Mouse (Mus musculus): ENCODE measurements around the gene Slc22a23. TPM values are rescaled to one million over a fixed set of nuclear protein-coding genes. Genes with fewer than 3 reads are reported as not detected.
A peak's percentile ranks its signal among the peaks of the same experiment; 100 is the strongest.

Slc22a23 gene
- total RNA-seq, 2 experiments from 2014 or later: 66.2 to 70.6 TPM

DNA sequence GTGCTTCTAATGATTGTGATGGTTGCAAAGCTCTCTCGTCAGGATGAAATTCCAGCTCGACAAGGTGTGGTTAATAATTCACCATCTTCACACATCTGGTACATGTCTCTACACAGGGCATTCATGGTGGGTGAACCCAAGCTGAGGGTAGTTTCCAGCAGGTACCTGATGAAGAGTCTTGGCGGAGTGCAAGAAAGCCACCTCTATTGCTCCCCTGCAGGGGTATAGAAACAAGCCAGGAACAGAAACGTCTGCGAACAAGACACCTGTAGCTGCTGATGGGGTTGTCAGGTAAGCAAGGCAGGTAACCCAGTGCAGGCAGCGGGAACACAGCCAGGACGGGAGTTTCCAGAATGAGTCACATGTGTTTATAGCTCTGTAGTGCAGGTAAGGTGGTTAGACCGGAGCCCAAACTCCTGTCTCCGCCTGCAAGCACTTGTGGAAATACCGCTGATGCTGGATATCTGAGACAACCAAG is 132.2 kb downstream of the Slc22a23 start:
- no peak for DNase-seq (ENCODE audit: low spot score in 2 of 2)
- intact Hi-C loops (cut with DNase I): no loop called here

DNA sequence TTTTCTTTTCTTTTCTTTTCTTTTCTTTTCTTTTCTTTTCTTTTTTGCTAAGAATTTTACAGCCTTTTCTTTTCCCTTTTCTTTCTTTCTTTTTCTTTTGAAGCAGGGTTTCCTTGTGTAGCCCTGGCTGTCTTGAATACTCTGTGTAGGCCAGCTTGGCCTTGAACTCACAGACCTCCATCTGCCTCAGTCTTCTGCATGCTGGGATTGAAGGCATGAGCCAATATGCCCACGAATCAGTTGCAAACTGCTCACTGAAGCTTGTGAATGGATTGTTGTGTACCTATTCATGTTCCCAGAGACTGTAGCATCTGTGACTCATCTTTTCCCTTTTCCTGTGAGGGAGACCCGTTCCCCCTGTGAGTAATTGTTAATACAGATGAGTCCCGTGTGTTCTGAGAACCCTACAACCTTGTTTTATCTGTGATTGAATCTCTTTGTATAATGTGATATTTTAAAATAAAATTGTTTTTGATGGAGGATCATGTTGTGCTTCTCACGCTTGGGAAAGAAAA is 133.7 kb downstream of the Slc22a23 start:
- DNase-seq (ENCODE audit: low spot score in 2 of 2): no peak
- intact Hi-C loops (cut with DNase I): no loop called here

DNA sequence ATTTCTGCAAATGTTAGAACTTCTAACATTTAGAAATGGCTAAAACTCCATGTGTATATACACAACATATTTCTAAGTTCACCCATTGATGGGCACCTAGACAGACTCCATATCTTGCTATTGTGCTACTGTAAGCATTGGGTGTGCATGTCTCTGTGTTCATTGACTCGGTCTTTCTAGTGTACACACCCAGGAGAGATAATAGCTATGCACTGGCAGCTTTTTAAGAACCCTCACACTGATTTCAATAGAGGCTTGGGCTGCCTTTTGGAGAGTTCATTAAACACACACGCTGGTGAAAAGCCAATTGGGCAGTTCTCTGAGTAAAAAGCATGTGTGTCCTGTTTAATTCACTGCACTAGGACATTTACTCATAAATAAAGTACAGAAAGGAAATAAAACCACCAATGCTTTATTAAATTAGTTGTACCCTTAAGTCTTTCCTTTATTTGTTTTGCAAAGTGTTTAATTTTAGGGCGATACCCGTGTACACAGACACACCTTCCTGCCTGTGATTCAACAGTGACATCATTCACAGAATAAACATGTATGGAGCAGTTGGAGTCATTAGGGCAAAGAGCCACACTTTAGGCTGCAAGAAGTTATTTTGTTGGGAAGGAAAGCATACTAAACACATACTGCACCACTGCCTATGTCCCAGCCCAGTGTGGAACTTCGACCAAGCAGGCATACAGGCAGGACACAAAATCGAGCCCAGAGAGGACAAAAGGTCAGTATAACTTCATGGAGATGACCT is 137.1 kb downstream of the Slc22a23 start:
- no peak for DNase-seq (ENCODE audit: low spot score in 2 of 2)
- intact Hi-C loops (cut with DNase I): no loop called here

DNA sequence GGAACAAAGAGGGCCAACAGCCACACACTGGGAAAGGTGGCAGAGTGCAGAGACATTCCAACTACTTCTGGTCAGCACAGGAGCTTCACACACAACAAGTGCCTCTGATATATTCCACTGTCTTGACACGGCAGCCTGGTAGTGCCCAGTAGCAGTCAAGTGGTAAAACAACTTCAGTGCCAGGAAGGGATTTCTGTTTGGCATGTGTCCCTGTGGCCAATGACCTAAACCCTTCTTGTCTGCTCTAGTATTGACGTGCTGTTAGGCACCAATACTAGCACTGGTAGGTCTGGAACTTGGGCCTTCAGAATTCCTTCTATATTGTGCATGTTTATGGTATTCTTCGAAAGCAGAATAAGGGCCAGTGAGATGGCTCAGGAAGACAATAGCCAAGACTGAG is 139.8 kb downstream of the Slc22a23 start:
- intact Hi-C loops (cut with DNase I): no loop called here
- no peak for DNase-seq (ENCODE audit: low spot score in 2 of 2)

DNA sequence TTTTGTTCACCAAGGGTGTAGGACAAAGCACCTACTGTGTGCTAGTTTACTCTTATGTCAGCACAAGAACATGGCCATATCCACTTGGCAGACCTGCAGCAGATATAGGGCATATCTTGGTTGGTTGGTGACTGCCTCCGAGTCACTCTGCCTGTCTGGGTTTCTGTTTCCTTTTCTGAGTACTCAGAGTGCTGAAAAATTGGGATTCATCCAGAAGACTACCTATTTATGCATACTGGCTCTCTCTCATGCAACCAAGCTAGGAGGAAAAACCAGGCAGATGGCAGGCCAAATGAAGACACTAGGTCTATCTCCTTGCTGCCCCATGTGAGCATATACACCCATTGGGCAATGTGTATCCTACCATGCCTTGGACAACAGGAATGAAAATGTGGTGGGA is 149.3 kb downstream of the Slc22a23 start:
- intact Hi-C loops (cut with DNase I): no loop called here

DNA sequence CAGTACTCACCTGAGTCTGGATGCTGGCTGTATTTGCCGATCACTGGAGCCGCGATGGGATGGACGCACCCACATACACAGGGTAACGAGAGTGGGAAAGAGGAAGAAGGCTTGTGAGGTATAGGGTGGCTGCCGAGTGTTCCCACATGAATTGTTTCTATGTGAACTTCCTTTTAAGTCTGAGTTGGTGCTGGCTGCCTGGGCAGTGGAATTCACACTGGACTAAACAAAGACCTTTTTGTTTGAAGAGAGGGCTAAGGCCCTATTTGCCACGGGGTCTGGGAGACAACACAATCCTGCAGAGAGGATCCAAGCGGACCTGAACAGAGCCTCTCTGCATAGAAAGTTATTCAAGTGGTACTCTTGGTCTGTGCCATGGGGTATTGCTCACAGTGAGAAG is 151.6 kb downstream of the Slc22a23 start:
- intact Hi-C loops (cut with DNase I): loop anchor here (5.0 kb wide), 1 partner anchor 149 kb away; no protein-coding TSS in a partner anchor
- DNase-seq (ENCODE audit: low spot score in 2 of 2): no peak

More for the DNA sequence above, 149.3 kb downstream of the Slc22a23 start:
- DNase-seq (ENCODE audit: low spot score in 2 of 2): peak in 1 of 2 experiments; percentile 46

DNA sequence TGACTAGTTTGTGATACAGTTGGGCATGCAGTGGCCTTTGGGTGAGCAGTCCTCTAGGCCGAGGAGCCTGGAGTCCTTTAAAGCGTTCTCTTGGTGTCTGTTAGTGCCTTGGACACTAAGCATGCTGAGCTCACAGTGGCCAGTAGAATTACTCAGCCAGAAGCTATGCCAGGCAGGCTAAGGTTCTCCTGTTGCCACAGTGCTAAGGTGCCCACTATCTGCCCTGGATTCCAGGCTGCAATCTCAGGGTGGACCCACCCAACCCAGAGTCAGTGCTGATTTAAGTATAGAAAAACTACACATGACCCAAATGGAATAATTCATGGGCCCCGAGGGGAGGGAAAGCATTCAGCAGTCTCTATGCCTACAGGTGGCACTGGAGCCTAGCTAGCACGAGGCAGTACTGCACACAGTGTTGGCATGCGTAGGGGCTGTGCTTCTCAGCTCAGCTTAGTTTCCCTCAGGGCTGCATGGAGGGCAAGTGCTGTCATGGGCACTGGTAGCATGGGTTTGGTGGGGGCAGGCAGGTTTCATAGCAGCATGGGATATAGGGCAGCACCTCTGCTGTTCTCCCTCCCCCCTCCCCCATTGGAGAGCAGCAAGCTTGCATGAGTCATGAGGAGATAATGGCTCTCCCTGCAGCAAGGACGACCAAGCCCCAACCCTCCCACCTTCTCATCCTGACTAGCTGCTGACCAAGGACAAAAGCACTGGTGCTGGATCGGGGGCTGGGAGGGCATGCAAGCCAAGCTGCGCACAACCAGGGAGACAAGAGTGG is 152.4 kb downstream of the Slc22a23 start:
- DNase-seq (ENCODE audit: low spot score in 2 of 2): peak; percentile 40
- intact Hi-C loops (cut with DNase I): loop anchor here (5.0 kb wide), 1 partner anchor 150 kb away; no protein-coding TSS in a partner anchor

DNA sequence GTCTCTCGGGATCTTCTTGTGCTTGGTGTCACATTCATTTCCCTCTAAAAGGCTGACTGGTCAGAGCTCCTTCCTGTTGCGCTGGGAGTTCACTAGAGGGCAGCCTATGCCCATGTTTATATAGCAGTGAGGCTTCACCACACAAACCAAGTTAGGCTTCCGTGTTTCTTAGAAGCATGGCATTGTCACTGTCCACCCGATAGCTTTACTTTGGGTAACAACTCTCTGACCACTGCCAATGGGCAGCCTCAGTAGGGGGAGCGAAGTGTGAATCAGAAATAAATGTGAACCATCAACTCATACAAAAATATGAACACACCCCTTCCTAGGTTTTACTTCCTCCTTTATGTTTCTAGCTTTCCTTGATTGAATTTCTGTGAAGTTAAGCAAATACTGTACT is 157.4 kb downstream of the Slc22a23 start:
- intact Hi-C loops (cut with DNase I): no loop called here
- peak; percentile 76 to 83 for DNase-seq (ENCODE audit: low spot score in 2 of 2)

DNA sequence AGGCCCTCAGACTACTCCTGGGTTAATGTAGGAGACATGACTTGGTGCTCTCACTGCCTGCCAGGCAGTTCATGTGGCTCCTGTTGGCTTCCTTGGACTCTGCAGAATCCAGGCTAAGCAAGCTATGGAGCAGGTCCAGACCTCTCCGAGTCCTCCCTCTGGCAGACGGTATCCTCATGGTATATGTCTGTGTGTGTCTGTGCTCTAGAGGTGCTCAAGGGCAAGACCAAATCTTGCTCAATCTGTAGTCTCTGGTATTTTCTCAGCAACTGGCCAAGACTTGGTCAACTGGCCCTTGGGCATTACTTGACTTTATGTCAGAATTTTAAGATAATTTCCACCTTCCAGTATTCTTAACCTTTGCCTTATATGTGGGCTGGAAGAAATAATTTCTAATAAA is 159.6 kb downstream of the Slc22a23 start:
- DNase-seq (ENCODE audit: low spot score in 2 of 2): no peak
- intact Hi-C loops (cut with DNase I): no loop called here

DNA sequence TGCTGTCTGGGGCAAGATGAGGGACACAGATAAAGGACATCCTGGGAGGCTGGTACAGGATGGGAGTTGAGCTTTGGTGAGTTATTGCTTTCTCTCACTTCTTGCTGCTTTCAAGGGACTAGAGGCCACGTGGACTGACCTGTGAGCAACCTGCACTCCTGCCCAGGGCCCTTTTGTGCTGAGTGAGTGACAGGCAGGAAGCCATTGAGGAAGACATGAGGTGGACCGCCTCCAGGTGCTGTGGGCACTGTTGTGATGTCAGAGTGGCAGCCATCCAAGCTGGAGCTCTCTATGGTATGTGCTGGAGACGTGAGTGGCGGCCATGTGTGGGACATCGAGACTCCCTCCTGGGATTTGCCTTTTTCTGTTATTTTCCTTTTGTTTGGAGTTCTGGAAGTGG is 163.4 kb downstream of the Slc22a23 start:
- intact Hi-C loops (cut with DNase I): no loop called here
- no peak for DNase-seq (ENCODE audit: low spot score in 2 of 2)

DNA sequence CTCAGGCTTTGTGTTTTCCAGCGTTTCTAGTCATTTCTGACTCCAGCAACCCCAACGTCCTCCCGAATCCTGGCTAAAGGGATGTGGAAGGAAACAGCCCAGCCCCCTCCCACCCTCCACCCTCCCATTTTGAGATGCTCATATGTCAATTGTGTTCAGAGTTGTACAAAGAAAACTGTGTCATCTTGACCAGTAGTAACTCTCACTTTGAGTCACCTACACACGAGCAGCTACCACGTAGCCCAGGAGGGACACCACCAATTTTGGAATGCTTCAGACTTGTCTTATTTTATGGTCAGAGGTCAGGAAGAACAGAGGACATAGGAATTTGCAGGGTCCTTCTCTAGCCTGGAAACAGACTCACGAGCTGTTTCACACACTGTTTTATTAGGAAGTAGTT is 171.0 kb downstream of the Slc22a23 start:
- intact Hi-C loops (cut with DNase I): no loop called here
- no peak for DNase-seq (ENCODE audit: low spot score in 2 of 2)

DNA sequence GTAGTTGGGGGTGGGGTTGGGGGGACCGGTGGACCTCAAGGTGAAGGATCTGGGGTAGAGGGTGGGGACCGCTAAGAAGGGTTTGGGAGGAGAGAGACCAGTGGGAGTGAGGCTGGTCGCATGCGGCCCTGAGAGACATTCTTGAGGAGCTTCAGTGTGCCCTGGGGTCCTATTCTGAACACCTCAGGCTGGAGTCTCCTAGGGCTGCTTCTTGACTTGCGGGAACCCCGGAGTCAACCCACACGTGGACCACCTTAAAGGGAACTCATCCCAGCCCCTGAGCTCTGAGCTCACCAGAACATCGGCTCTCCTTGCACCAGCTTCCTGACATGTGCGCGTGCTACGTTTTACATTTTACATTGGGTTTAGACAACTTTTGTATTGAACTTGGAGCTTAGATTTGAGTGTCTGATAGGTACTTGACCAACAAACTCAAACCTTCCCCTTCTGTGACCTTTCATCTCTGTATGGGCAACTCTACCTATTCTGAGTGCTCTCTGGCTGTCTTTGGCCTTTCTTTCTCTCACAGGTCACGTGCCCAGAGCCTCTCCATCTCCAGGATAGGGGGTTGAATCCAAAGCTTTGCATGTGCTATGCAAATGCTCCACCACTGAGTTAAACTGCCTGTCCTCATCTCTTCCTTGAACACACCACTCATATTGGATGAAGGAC is 181.5 kb downstream of the Slc22a23 start:
- intact Hi-C loops (cut with DNase I): no loop called here
- DNase-seq (ENCODE audit: low spot score in 2 of 2): no peak

DNA sequence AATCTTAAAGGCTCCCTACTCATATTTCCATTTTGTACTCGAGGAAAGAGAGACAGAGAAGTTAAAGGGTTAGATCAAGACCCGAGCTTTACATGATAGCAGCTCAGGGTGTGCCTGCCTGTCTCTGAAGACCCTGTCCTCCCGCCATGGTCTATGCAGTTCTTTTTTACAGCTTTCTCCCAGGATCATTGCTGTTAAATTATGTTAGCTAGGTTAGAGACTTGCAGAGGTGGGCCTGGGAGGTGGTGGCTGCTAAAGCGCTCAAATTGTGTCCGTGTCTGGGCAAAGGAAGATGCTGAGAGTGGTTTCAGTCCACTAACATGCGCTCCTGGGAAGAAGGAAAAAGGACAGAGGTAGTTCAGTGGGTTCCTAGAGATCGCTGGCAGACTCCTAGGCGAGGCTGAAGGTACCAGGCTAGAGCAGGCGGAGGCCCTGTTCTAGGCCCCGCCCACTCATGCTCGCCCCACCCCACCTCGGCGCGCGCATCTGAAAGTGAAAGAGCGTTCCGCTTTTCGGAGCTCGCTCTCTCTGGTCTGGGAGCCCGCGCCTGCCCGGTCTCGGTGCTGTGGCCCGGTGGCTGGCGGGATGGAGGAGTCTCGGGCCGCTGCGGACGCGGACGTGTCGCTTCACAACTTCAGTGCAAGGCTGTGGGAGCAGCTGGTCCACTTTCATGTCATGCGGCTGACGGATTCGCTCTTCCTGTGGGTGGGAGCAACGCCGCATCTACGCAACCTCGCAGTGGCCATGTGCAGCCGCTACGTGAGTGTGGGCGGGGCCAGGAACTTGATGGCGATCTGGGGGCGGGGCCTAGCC is 182.3 kb downstream of the Slc22a23 start, which contains the start of gene Psmg4:
Gene Psmg4 (plus strand): TSS at position 474 of the 813 bp plus-strand sequence.
- intact Hi-C loops (cut with DNase I): no loop called here
- DNase-seq (ENCODE audit: low spot score in 2 of 2): peak; percentile 91 to 95

DNA sequence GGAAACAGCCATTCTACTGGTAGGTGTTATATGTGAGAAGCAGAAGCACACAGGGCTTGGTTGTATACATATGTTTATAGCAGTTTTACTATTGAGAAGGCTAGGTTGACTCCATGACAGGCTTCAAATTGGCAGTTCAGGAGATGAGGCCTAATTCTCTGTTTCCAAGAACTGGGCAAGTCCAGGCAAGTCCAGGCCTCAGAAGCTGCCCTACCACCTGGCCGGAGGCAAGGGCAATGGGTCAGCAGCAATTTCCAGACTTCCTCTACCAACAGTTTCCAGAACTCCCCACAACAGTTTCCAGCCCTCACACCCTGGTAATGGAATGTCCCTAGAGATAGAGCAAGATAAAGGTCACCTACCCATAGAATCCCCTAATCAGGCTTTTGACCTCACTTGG is 185.1 kb downstream of the Slc22a23 start:
- intact Hi-C loops (cut with DNase I): no loop called here
- DNase-seq (ENCODE audit: low spot score in 2 of 2): no peak

DNA sequence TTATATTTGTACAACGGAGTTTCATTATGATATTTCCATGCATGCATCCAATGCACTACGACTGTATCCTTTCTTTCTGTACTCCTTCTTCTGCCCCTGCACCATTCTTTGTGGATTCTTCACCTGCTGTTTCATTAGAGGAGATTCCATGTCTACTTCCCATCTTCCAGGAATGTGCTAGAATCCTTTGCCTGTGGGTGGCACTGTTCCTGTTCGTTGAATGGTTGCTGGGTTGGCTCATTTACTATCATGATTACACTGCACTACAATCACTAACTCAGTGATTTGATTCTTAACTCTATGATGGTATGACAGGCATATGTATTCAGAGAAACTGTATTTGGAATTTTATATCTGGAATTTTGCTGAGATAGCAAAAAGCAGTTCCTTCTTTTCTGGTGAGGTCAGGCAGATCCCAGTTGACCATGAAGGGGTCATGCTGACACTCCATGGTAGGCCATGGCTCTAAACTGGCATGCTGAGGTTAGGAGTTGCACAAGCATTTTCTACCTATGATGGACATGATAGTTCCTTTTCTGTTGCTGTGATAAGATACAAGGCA is 187.3 kb downstream of the Slc22a23 start:
- DNase-seq (ENCODE audit: low spot score in 2 of 2): no peak
- intact Hi-C loops (cut with DNase I): no loop called here

DNA sequence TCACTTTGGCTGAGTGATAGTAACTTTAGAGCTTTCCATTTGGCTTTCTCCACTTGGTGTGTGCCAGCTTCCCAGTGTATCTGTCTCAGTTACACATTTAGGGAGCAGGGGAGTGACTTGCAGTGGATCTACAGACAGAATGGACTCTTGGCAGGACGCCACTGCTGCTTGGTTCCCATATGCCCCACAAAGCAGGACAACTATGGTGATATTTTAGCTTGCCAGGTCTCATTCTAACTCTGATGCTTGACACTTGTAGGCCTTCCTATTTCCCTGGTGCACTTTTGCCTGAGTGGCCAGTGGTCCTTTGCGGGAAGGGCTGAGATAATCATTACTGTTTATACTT is 188.2 kb downstream of the Slc22a23 start:
- intact Hi-C loops (cut with DNase I): no loop called here

DNA sequence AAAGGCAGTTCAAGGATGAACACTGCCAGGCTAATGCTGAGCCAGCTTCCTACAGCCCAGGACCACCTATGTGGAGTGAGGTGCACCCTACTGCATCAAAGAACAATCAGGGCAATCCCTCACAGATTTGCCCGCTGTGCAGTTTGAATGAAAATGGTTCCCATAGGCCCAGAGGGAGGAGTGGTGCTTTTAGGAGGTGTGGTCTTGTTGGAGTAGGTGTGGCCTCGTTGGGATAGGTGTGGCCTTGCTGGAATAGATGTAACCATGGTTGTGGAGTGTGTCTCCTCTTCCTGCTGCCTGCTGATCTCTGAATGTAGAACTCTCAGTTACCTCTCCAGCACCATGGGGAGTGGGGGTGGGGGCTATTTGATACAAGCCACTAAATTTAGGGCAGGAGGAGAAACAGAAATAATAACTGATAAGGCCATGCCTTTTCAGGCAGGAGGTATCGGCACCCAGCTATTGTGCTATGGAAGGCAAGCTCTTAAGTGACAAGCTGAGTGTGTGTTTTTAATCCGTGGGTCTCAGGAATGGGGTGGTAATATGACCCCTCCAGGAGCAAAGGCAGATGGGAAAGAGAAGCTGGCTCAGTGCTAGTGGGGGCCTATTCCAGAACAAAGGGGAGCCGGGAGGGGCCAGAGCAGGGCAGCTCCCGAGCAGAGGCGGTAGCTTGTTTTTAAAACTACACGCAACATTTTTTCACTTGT is 188.7 kb downstream of the Slc22a23 start:
- intact Hi-C loops (cut with DNase I): no loop called here
- DNase-seq (ENCODE audit: low spot score in 2 of 2): no peak

More for the DNA sequence above, 188.2 kb downstream of the Slc22a23 start:
- DNase-seq (ENCODE audit: low spot score in 2 of 2): peak in 1 of 2 experiments; percentile 26

DNA sequence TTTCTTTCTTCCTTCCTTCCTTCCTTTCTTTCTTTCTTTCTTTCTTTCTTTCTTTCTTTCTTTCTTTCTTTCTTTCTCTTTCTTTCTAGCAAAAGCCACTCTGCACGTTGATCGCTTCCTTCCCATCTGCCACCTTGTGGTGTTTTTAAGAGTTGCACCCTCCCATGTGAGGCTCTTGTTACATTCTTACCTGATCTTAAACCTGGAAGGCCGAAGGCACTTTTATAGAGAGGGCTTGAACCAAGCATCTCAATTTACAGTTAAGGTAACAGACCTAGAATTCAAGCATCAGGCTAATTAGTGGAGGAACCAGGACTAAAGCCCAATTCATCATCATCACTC is 190.1 kb downstream of the Slc22a23 start:
- intact Hi-C loops (cut with DNase I): loop anchor here (1.0 to 2.0 kb wide), 2 partner anchors 78 to 109 kb away; no protein-coding TSS in a partner anchor
- DNase-seq (ENCODE audit: low spot score in 2 of 2): peak; percentile 85

Data from left cerebral cortex, postnatal 14 days (tissue).